Mouse (Mus musculus): ENCODE measurements around the gene Slc27a4.

The Slc27a4 gene

DNA sequence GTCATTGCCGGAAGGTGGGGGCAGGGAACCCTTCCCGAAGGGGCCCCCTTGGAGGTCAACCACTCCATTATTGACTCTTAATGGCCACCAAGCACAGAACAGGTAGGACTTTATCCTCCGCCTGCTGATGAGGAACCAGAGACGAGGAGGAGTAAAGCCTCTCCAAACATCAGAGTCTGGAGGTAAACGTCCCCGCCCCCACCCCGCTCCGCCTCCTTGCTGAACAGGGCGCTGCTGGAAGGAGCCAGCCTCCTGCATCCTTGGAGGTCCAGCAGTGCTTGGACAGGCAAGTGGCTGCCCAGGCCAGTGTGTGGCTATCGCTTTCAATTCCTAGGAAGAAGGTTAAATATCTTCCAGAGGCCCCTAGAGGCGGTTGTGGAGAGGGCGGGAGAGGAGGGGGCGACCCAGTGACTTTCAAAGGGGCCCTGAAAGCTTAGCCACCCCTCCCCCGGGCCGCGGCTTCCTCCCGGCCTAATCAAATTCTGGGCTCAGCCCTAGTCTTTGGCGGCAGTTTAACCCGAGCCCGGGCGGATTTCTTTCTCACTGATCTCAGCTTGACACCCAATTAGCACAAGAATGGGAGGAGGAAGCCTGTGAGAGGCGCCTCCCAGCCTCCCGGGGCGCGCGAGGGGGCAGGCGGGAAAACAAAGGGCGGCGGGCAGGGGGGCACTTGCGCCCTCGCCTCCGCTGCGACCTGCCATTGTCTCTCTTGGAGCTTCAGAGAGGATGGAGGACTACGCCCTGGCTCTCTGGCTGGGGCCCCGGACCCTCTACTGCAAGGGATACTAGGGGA lies 17.8 kb downstream of the Slc27a4 start, which contains the start of gene Urm1:
TSS of gene Urm1 (plus strand) at position 51 of the 793 bp plus-strand sequence.
- peak; percentile 72 to 83 for DNase-seq

DNA sequence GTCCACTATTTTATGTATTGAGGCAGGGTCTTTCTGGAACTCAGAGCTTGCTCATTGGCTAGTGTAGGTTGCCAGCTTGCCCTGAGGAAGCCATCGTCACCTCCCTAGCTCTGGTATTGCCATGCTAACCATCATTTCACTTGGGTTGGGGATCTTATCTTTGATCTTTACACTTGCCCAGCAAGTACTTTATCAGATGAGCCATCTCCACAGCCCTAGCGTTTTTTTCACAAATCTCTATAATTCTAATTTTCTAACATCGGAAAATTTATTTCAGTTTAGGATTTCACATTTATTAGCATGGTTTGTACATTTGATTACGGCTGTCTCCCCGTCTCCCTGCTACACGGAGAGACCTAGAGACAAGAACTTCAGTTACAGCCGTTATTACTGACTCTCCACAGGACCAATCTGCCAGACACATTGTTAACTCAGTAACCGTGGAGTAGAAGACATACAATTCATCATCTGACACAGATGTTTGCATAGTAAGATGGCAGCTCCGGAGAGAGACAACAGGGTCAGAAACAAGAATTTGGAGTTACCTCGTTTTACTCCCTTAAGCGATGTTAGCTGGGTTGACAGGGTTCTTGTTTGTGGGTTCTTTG lies 24.0 kb downstream of the Slc27a4 start:
- DNase-seq: no peak

DNA sequence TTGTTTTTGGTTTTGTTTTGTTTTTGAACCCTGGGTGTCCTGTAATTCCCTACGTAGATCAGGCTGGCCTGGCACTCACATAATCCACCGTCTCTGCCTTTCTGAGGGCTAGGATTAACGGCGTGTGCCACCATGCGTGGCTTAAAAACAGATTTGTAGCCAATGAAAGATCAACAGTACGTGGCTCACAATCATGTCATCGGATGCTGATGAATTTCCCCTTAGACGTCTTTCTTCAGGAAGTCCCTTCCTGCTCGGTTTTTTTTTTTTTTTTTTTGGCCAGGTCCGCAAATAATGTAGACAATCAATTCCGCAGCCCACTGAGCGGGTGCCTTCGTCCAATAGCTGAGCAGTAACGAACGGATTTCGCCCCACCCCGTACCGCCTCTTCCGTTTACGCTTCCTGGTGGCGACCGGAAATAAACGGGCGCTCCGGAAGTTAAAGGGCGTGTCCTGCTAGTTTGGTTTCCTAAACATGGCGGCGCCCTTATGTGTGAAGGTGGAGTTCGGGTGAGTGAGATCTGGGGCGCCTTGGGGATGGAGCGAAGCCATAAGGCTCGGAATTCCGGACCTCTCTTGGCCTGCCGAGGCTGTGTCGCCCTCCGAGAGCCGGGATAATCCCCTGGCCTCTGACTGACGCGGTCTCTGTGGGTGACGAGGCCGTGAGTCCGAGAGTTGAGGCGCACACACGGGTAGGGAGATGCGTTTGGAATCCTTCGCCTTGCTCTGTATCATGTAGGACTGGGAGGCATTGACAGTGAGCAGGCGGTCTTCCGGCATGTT lies 24.7 kb downstream of the Slc27a4 start:
- DNase-seq: peak; percentile 97 to 98

DNA sequence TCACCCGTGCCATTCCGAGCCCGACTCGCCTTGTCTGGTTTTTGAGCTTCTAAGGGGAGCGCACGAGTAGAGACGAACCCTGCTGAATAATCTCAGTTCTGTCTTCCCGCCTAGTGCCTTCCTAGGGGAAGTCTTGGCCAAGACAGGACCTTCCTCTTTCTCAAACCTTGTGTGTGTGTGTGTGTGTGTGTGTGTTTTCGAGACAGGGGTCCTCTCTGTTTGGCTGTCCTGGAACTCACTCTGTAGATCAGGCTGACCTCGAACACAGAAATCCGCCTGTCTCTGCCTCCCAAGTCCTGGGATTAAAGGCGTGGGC lies 25.2 kb downstream of the Slc27a4 start:
- no peak for DNase-seq

DNA sequence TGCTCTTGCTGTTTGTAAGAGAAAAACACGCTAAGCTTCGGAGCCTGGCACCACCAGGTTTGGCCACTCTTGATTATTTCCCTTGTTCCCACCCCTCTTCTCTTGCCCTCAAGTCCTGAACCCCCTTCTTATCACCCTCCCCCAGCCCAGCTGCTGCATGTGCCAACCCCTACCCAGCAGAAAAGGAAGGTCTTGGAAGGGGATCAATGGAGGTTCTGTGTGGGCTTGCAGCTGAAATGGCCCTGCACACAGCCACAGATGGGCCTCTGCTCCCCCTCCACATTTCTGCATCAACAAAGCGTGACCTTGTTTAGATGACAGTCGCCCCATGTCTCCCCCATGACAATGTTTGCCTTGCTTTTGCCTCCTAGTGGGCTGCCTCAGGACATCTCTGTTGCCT lies 28.7 kb downstream of the Slc27a4 start:
- DNase-seq: no peak

DNA sequence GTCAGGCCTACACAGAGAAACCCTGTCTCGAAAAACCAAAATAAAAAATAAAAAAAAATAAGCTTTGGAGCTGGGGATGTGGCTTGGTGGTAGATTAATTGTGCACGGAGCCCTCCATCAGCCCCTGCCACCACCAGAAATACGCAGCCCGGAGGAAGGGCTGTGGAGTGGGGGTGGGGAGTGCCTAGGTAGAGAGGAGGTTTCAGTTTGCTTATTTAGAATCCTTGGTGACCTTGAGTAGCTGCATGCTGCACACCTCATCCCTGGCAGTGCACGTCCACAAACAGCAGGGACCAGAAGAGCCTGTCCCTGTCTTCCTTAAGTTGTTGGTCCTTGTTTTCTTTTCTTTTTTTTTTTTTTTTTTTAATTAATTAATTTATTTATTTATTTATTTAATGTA lies 31.4 kb downstream of the Slc27a4 start:
- no peak for DNase-seq

DNA sequence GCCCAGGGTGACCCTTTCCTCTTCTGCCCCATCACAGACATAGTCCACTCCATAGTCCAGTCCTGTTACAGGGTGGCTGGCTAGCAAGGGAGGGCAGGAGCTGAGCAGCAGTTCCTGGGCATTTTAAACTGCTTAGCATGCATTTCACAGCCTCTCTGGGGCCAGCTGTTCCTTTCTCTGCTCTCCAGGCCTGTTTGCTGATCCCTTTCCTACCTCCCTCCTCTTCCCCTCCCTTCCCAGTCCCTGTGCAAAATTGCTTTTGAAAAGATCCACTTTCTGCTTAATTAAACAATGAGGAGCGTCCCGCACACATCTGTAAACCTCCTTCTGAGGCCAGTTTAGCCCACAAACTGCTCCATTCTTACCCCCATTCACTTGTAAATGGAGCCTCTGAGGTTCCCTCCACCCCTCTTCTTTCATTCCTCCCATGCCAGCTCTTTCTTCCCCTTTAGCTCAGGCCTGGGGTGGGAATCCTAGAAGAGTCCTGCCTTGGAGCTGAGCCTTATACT lies 33.0 kb downstream of the Slc27a4 start:
- peak in 1 of 2 experiments; percentile 66 for DNase-seq

DNA sequence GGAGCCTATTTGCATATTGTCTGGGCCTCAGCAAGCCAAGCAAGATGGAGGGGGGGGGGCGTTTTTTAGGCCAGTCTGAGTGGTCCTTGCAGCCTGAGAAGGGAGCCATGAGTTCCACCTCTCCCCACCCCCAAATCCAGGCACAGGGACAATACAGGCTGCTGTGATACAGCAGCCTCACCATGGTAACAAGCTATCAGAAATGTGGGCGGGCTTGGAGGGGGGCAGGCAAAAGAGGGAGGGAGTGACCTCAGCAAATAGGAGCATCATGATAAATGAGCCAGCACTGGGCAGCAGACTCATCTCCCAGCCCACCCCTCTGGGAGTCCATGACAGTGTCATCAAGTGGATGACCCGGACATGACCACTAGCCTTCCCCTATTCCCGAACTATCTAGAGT lies 37.0 kb downstream of the Slc27a4 start:
- DNase-seq: no peak

DNA sequence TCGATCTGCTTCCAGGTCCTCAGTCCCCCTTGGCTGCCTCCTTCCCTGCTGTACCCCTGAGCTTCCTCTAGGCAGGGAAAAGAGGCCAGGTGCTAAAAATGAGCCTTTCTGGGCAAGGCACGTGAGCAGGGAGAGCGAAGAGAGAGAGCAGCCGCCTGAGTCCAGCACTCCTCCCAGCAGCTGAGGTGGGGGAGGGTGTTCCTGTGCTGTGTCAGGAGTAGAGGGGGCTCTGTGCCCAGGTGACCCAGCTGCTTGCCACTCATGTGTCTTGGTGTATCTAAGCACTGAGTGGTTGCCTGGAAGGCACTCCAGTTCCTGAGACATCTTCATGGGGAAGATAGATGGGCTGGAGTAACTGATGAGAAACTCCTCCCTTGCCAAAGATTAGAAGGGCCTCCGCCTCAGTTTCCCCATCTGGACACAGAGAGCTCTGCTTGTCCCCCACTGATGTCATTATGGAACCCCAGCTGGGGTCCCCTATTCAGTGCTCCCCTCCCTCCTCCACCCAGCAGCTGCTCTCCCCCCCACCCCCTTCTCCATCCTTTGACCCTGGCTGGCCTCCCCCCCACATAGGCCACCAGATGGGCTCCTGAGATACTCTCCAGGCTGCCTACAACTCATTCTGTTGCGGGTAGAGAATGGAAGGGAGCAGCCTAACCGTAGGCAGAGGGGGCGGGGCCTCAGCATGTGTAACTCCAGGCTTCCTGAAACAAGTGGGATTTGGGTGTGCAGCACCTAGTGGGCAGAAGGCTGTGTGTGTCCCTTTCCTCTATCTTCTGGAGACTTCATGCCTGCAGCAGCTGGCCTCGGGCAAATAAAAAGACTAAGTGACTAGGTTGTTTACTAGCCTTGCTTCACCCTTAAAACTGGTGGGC lies 41.0 kb downstream of the Slc27a4 start:
- no peak for DNase-seq

DNA sequence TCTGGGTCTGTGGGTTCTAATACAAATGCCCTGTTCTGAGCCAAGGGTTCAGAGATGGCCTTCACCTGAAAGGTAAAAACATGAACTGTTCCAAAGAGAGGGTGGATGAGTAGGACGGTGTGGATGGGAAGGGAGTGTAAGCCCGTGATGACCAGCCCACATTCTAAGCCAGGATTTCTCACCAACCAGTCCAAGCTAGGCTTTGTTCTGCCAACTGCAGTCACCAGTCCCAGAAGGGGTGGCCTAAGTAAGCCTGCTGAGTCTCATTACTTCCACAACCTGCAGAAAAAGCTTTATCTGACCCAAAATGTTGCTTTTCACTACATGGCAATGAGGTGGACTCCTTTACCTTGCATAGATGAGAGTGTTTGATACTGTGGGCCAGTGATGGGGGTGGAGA lies 41.7 kb downstream of the Slc27a4 start:
- DNase-seq: no peak

DNA sequence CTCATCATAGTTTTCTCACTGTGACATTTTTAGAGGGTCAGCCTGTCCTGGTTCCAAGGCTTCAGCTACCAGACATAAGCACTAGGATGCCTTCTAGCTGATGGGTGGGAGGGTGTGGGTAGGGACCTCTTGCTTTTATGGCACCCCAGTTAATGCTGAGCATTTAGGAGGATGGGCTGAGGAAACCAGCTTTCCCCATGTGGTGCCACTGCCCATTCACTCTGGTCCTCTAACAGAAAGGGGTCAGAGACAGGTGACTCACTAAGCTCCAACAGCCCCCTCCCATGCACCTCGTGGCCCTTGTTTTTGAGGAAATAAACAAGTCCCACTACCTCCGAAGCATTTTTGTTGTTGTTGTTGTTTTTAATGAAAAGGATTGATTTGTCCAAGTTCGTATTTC lies 42.2 kb downstream of the Slc27a4 start:
- DNase-seq: no peak

DNA sequence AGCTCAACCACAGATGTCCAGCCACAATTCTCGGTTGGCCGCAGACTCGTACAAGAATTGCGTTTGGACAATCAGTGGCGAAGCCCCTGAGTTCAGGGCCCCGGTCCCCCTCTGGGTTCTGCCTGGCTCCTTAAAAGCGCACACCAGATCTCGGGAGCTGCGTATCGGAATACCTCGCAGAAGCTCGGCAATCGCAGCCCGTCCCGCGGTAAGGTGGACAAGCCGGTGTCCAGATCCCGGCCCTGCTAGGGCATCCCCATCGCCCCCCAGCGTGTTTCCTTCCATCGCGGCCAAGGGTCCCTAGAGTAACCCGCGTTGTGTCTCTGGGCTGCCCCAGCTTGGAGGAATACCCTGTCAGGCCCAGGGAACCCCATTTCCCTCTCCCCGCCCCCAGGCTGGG lies 43.2 kb downstream of the Slc27a4 start:
- DNase-seq: no peak

DNA sequence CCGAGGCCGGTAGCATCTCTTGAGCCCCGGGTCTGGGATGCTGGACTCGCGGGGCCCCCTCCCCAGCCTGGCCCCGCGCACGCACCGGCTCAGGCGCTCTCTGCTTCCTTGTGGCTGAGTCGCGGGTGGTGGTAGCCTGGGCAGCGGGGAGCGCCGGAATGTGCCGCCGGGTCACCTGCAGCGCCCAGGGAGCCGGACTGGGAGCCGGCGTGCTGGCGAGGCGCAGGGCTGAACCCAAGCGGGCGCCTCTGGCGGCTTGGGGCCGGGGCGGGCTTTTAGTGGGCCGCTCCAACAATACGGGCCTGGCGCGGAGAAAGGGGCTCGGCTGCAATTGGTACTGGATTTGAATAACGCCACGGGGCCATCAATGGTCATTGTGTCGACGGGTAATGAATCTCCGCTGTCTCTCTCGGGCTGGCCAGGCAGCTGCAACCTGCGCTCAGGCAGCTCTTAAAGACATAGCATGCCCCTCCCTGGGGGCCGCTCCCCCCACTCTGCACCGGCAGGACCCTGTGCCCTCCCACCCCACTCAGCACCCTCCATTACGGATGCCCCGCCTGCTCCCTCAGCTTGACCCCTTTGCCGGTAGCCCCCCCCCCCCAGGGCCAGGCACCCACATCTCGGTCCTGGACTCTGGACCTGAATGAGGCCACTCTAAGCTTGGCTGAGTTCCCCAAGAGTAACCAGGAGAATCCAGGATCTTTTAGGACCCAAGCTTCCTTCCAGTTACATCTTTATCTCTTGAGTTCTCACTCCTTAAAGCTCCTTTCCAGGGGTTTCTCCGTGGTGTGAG lies 43.8 kb downstream of the Slc27a4 start:
- peak; percentile 39 to 68 for DNase-seq

DNA sequence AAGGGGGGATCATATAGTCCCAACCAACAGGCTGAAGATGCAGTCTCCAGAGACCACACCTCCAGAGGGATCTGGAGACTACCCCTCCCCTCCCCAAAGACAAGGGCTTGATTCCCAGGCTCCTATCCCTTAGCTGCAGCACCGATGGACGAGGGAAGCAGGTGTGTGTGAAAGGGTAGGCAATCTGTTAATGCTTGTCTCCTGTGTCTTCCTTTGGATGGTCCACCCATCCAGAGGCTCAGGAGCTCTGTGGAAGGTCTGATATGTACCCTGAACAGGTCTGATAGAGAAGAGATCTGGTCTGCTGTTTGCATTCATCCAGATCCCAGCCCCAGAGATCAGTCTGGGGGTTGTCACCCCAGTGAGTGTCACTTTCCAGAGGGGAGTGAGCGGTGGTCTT lies 44.5 kb downstream of the Slc27a4 start:
- no peak for DNase-seq

DNA sequence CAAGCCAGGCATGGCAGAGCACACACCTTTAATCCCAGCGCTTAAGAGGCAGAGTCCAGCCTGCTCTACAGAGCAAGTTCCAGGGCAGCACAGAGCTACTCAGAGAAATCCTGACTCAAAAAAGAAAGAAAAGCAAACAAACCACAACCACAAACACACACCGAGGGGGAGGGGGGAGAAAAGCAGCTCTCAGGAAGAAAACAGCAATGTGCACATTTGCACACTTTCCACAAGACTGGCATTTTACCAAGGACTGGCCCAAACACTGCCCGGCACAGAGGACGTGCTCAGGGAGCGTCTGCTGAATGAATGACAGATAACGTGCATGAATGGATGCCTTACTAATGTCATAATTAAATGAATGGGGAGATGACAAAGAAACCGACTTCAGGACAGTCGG lies 46.6 kb downstream of the Slc27a4 start:
- DNase-seq: no peak

DNA sequence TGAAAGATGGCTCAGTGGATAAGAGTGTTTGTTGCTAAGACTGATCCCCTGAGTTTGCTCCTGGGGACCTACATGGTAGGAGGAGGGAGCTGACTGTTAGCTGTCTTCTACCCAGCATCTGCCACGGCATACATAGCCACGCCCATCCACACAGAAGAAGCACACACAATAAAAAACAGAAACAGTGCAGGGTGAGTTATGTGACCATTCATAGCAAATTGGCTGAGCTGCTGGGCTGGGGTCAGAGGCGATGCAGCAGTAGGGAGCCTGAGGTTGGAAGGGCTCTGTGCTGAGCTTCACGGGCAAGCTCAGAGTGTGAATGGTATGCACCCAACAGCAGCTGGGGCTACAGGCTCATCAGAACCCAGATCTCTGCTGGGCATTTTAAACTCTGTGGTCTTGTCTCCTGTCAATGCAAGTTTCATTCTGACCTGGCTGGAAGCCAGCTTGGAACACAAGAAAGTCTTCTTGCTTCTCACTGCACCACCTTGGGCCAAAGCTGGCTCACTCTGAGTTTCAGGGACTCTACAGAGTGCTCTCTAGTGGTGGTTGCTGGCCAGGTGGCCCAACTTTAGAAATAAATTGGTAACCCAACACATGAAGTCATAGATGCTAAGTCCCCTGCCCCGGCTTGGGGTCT lies 47.5 kb downstream of the Slc27a4 start:
- no peak for DNase-seq

DNA sequence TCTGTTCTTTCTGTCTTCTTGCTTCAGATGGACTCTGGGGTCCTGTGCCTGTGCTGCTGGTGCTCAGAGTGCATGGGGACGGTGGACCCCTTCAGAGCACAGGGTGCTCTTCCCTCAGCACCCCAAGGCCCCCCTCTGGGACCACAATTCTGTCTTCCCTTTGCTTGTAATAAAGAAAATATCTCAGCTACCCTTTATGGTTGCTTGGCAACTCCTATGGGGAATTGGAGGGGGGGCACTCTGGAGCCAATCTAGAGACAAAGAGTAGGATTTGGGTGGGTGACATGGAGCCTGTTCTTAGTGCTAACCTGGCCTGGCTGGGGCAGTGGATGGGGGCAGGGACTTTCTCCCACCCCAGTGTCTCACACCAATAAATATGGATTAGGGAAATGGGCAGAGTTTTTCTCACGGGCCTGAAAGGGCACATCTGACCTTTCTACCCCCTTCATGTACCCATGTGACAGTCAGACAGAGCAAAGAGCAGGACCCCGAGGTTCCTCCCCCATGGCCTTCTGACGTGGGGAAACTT lies 50.6 kb downstream of the Slc27a4 start:
- DNase-seq: no peak

DNA sequence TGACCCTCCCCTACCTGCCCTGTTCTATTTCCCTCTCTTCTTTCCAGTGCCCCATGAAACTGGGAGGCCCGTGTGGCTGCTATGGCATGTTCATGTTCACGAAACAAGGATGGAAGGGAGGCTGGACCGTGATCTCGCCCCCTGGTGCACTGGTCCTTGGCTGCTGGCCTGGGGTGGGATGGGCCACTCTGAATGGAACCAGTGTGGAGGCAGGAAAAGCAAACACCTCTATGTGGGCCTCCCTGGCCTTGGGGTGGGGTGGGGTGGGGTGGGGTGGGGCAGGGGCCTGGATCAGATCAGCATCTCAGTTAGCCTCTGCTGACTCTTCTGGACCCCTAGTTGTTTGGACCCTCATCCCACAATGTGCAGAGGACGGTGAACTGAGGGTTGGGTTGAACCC lies 51.3 kb downstream of the Slc27a4 start:
- DNase-seq: no peak

DNA sequence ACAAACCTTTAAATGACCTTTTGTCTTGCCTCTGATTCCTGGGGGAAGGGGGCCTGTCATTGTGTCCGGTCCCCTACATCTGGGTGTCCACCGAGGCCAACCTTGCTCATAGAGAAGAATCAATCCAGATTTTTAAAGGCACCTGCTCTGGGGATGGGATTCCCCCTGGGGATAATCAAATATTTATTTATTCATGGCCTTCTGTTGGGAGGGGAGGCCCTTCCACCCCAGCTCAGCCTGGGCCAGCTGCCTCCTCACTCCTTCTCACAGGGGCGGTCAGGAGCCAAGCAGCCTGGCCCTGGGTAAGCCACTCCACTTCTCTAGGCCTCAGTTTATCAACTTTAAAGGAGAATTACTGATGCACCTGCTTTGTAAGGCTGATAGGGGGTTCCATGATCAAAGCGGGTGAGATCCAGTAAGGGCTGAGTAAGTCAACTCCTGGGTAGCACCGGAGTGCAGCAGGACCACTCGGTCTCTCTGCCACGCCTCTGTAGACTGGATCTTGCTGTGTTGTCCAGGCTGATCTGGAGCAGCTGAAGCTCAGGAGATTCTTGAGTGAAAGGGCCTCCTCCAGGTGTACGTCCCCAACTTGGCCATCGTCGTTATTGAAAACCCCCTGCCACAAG lies 53.3 kb downstream of the Slc27a4 start:
- no peak for DNase-seq

DNA sequence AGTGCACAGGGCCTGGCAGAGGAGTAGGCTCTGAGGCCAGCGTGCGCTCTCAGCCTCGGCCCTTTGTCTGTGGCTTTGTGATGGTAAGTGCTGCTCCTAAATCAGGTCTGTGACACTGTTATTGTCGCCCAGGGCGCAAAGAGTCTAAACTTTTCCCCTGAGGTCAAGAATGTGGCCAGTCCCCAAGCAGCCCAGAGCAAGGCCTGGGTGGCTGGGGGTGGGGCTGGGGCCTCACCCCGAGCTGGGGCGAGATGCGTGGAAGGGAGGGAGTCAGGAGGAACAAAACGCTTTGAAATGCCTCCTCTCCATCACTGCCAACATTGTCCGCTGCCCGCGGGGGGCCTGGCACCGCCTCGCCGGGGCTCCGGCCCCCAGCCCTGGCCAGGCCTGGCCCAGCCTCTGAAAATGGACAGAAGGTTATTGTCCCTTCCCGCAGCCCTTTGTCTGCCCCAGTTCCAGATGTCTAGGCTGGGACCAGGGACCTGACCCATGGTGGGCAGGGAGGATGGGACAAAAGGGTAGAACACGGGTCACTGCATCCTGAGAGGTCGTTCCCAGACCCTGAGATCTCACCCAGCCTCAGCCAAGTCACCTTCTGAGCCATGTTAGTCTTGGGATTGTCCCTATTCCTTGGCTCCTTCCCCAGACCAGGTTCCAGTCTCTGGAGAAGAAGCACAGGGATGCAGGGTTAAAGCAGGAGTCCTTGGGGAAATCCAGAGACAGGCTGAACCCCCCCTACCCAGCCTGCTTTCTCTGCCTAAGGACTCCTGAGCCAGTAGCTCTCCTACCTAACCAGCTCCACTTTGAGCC lies 54.2 kb downstream of the Slc27a4 start:
- DNase-seq: no peak
